Mouse (Mus musculus): ENCODE data around the gene Usp21. TPM values are rescaled to one million over a fixed set of nuclear protein-coding genes. Genes with fewer than 3 reads are reported as not detected.
A peak's percentile ranks its signal among the peaks of the same experiment; 100 is the strongest.
"Not testable (repeated sequence)": the region's sequence is repeated elsewhere in the genome, so short reads cannot be mapped to it uniquely, and the experiment has no call there.

Gene Usp21
- polyA plus RNA-seq, 1 experiment from 2014 or later = 67.8 TPM

GRCm38 (mm10) chr1:171309321-171309720 lies 21.5 kb upstream of the Usp21 start:
- Histone ChIP-seq H3K4me3 (replicated peaks) (no peak overlapping the region), H3K4me2 (no peak overlapping the region), H3K27me3 (replicated peaks) (no peaks in the 10 kb centered on the region), H3K36me3 (no peaks in the 10 kb centered on the region), H3K27ac (no peak overlapping the region), H3K9me3 (no peaks in the 10 kb centered on the region), H3K9ac (no peak overlapping the region), H3K4me1 (no peaks in the 10 kb centered on the region)
- WGBS = 68% methylated on average over 2 of the region's 2 CpGs
- ATAC-seq (ENCODE audit: insufficient read depth, low FRiP score, low read depth) = no peak

DNA sequence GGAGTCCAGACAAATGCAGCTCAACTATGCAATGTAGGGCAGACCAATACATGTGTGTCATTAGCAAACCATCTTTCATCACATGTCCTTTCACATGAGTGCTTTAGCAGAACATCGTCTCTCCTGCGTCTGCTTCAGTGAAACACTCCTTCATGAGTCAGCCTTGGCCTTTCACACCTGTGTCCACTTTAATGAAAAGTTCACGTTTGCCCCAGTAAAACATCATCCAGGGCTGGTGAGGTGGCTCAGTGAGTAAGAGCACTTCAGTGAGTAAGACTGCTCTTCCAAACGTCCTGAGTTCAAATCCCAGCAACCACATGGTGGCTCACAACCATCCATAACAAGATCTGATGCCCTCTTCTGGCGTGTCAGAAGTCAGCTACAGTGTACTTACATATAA lies 18.4 kb upstream of the Usp21 start:
- H3K27me3 ChIP-seq (replicated peaks); ATAC-seq (ENCODE audit: insufficient read depth, low FRiP score, low read depth); H3K4me1 ChIP-seq; H3K36me3 ChIP-seq; H3K9ac ChIP-seq; H3K4me3 ChIP-seq (replicated peaks); H3K4me2 ChIP-seq; H3K9me3 ChIP-seq; H3K27ac ChIP-seq: not testable (repeated sequence)
- WGBS = 61% methylated on average over 5 of the region's 5 CpGs

GRCm38 (mm10) chr1:171298226-171298625 lies 10.4 kb upstream of the Usp21 start:
- Histone ChIP-seq H3K4me3 (replicated peaks) (no peak overlapping the region), H3K27ac (no peak overlapping the region), H3K4me2 (no peak overlapping the region), H3K9ac (no peak overlapping the region), H3K4me1 (peaks cover 7% of the 10 kb centered on the region), H3K27me3 (replicated peaks) (no peaks in the 10 kb centered on the region), H3K36me3 (no peaks in the 10 kb centered on the region), H3K9me3 (no peaks in the 10 kb centered on the region)
- WGBS = 60% methylated on average over 3 of the region's 3 CpGs
- ATAC-seq (ENCODE audit: insufficient read depth, low FRiP score, low read depth) = no peak

DNA sequence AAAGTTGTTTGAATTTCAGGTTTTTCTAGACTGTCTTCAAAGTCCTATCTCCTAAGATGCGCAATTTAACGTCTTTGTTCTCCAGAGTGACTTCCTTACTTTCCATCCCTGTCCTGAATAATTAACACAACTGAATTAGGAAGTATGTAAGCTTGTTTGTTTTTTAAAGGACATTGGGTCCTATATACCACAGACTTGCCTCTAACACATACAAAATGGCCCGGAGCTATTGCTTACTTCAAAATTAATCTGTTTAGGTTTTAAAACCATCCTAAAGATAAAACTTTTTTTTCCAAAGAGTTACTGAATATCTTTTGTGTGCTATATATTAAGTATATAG lies 7.2 kb upstream of the Usp21 start:
- Histone ChIP-seq H3K4me3 (replicated peaks) (peak overlapping the region; percentile 81), H3K4me2 (peak overlapping the region; percentile 72), H3K27me3 (replicated peaks) (no peaks in the 10 kb centered on the region), H3K36me3 (no peaks in the 10 kb centered on the region), H3K9ac (peak overlapping the region; percentile 84; the same call in 1 of the 2 replicates), H3K27ac (peak overlapping the region; percentile 98), H3K9me3 (no peaks in the 10 kb centered on the region), H3K4me1 (peaks cover 9% of the 10 kb centered on the region)
- no peak for ATAC-seq (ENCODE audit: insufficient read depth, low FRiP score, low read depth)
- 14% methylated on average over 3 of the region's 3 CpGs for WGBS

DNA sequence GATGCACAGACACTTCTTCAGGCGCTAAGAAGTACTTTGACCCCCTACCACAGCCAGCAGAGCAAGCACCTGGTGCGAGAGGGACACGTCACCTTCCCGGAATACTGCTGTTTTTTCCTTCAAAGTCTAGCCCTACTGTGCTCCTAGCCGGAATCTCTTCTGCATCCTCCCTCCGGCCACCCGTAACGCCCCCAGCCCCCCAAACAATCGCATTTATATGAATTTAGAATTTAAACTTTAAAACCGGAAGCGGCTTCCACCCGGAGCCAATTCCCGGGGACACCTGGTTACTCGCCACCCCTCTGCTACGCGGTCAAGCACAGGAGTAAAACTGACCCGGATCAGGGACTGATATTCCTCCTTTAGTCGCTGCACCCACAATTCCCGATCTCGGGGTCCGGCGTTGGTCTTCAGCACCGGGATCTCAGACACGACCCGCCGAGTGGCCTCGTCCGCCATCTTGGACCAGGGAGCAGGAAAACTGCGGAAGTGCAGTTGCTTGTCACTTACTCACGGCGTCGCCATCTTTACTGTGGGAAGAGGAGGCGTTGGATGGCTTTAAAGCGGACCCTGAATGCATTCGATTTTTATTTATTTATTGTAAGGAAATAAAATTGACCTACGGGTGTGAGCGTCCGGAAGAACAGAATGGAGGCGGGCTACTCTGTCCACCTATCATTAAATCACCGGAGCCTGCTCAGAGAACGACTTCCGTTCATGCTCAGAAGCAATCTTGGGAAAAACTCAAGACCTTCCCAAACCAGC lies 6.7 kb upstream of the Usp21 start, which contains the start of gene Ufc1:
Gene Ufc1, minus strand, starts transcription at position 727 of the 765 bp plus-strand sequence.
- no peaks in the 10 kb centered on the region for H3K9me3 ChIP-seq
- H3K27me3 ChIP-seq (replicated peaks) = no peaks in the 10 kb centered on the region
- peak within 1 kb of the TSS; percentile 98 for H3K27ac ChIP-seq
- peaks cover 3% of the 10 kb centered on the region; the same call in 1 of the 2 replicates for H3K36me3 ChIP-seq
- ATAC-seq (ENCODE audit: insufficient read depth, low FRiP score, low read depth) = peak; percentile 70
- peak within 1 kb of the TSS; percentile 72 for H3K4me2 ChIP-seq
- H3K4me1 ChIP-seq = peaks cover 9% of the 10 kb centered on the region
- H3K4me3 ChIP-seq (replicated peaks) = peak within 1 kb of the TSS; percentile 81
- under 1% methylated on average over 42 of the region's 42 CpGs for WGBS
- peak within 1 kb of the TSS; percentile 84 for H3K9ac ChIP-seq

DNA sequence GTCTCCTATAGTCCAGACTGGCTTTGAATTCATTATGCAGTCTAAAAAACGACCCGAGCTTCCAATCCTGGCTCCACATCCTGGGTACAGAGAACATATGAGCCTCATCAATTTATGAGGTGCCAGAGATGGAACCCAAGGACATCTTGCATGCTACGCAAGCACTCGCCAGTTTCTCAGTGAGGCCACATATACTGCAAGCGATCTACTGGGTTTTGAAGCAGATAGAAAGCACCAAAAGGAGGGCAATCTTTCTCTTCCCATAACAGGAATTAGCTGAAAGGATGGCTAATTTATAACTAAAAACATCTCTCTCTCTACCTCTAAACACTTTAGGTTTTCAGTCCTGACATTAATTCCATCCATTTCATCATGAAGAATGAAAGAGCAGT lies 6.1 kb upstream of the Usp21 start:
- WGBS = 39% methylated on average over 5 of the region's 5 CpGs
- peak overlapping the region; percentile 98 for H3K27ac ChIP-seq

DNA sequence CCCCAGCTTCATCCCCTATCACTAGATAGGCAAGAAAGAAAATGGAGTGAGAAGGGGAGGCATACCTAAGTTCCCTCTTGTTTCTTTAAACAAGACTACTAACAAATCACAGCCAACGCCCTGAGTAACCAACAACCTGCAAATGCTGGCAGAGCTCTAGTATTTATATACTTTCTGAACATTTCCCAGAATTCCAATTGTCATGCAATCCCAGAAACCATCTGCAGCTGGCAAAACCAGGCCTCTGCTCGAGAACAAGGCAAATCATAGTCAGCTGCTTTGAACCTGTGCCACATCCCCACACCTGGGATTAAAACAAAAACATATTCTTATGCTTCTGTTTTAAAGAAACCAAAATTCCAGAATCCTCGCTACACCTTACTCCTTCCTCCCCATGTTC lies 5.6 kb upstream of the Usp21 start:
- no peak overlapping the region for H3K4me3 ChIP-seq (replicated peaks)

More for the DNA sequence above, 6.1 kb upstream of the Usp21 start:
- Histone ChIP-seq H3K27me3 (replicated peaks) (no peaks in the 10 kb centered on the region), H3K4me2 (peak overlapping the region; percentile 72), H3K4me3 (replicated peaks) (peak overlapping the region; percentile 81), H3K9ac (peak overlapping the region; percentile 84; the same call in 1 of the 2 replicates), H3K9me3 (no peaks in the 10 kb centered on the region), H3K36me3 (peaks cover 5% of the 10 kb centered on the region; the same call in 1 of the 2 replicates), H3K4me1 (peaks cover 9% of the 10 kb centered on the region)
- no peak for ATAC-seq (ENCODE audit: insufficient read depth, low FRiP score, low read depth)

DNA sequence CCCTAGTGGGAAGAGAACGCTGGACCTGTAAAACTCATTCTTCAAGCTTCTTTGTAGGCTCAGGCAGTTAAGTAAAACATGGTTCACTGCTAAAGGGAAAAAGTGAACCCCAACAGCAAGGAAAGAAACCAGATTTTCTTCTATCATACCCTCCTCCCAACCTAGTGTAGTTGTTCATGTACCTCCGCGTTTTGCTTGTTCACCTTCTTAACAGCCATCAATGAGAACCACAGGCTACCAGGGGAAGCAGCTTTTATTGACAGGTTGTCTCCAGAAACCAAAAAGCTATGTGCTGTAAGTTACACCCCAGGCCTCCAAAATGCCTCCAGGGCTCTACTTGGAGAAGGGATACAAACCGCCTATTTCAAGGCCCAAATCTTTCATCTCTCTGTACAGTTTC lies 537 bp upstream of the Usp21 start:
- Histone ChIP-seq H3K27me3 (replicated peaks) (no peaks in the 10 kb centered on the region), H3K9ac (no peak overlapping the region), H3K36me3 (peaks cover 30% of the 10 kb centered on the region), H3K4me1 (peaks cover 17% of the 10 kb centered on the region), H3K27ac (peak overlapping the region; percentile 44; the same call in 1 of the 2 replicates), H3K4me2 (peak overlapping the region; percentile 29), H3K4me3 (replicated peaks) (peak overlapping the region; percentile 90; the same call in 1 of the 2 replicates), H3K9me3 (no peaks in the 10 kb centered on the region)
- WGBS = 58% methylated on average over 4 of the region's 4 CpGs
- no peak for ATAC-seq (ENCODE audit: insufficient read depth, low FRiP score, low read depth)

More for the DNA sequence above, 5.6 kb upstream of the Usp21 start:
- Histone ChIP-seq H3K9me3 (no peaks in the 10 kb centered on the region), H3K27me3 (replicated peaks) (no peaks in the 10 kb centered on the region), H3K27ac (no peak overlapping the region; the same call in 1 of the 2 replicates), H3K36me3 (peaks cover 10% of the 10 kb centered on the region), H3K9ac (no peak overlapping the region), H3K4me2 (peak overlapping the region; percentile 72), H3K4me1 (peaks cover 9% of the 10 kb centered on the region)
- ATAC-seq (ENCODE audit: insufficient read depth, low FRiP score, low read depth) = no peak
- 83% methylated on average over 3 of the region's 3 CpGs for WGBS

DNA sequence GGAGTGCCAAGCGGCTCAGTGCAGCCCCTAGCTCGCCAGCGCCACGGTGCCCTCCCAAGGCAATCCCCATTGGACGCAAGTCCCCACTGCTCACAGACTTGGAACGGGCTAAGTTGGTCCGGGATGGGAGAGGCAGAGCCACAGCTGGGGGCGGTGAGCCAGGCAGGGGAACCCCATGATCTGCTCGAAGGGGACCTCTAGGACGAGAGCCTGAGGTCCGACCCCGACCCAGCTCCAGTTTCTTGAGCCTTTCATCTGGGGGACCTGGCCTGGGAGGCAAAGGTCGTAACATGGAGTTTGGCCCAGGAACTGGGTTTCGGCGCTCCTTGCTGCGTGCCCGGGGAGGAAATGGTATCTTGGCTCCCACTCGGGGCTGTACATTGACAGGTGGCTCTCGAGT lies 1.3 kb downstream of the Usp21 start:
- Histone ChIP-seq H3K4me2 (peak overlapping the region; percentile 78), H3K4me1 (peaks cover 15% of the 10 kb centered on the region), H3K9ac (no peak overlapping the region), H3K27me3 (replicated peaks) (no peaks in the 10 kb centered on the region), H3K9me3 (no peaks in the 10 kb centered on the region), H3K4me3 (replicated peaks) (peak overlapping the region; percentile 90), H3K36me3 (peaks cover 33% of the 10 kb centered on the region), H3K27ac (no peak overlapping the region)
- no peak for ATAC-seq (ENCODE audit: insufficient read depth, low FRiP score, low read depth)
- WGBS = 87% methylated on average over 19 of the region's 19 CpGs

- H3K9ac ChIP-seq = no peak overlapping the region
- H3K4me2 ChIP-seq = no peak overlapping the region
- no peak overlapping the region for H3K27ac ChIP-seq
- H3K27me3 ChIP-seq (replicated peaks) = no peaks in the 10 kb centered on the region
- 86% methylated on average over 20 of the region's 20 CpGs for WGBS
- no peak overlapping the region; the same call in 1 of the 2 replicates for H3K4me3 ChIP-seq (replicated peaks)
- no peaks in the 10 kb centered on the region for H3K9me3 ChIP-seq
- ATAC-seq (ENCODE audit: insufficient read depth, low FRiP score, low read depth) = no peak
- H3K36me3 ChIP-seq = peaks cover 33% of the 10 kb centered on the region
- H3K4me1 ChIP-seq = peaks cover 16% of the 10 kb centered on the region
These were observed 2.5 kb downstream of the Usp21 start for GRCm38 (mm10) chr1:171285096-171285892.

DNA sequence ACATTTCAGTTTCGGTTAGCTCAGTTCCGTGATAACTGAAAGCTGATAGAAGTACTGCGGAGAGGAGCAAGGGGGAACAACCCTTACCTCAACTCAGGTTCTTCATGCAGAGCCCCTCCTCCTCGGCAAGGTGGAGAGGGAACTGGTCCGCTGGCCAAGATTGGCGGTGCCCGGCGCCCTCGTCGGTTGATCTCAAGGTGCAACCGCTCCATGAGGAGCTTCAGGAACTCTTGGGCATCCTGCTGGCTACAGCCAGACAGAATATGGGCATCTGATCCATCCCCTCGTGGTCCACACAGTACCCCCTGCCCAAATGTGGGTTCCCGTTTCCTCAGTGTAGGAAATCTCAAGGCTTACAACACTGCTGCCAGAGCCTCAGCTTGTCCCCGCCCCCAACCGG lies 3.3 kb downstream of the Usp21 start:
- Histone ChIP-seq H3K36me3 (peaks cover 31% of the 10 kb centered on the region), H3K27ac (no peak overlapping the region), H3K9me3 (no peaks in the 10 kb centered on the region), H3K4me3 (replicated peaks) (no peak overlapping the region; the same call in 1 of the 2 replicates), H3K4me1 (peaks cover 24% of the 10 kb centered on the region), H3K9ac (no peak overlapping the region), H3K4me2 (no peak overlapping the region), H3K27me3 (replicated peaks) (no peaks in the 10 kb centered on the region)
- WGBS = 87% methylated on average over 15 of the region's 15 CpGs
- no peak for ATAC-seq (ENCODE audit: insufficient read depth, low FRiP score, low read depth)

Measured in stomach, embryonic 15.5 days (tissue).